Mouse (Mus musculus): ENCODE results near the gene Kif21b.
A peak's percentile ranks its signal among the peaks of the same experiment; 100 is the strongest.

The Kif21b gene

GRCm38 (mm10) chr1:136130107-136130506 is 1.1 kb upstream of the Kif21b start:
- no peak for DNase-seq

GRCm38 (mm10) chr1:136131603-136132291 is 558 bp downstream of the Kif21b start:
- DNase-seq: peak in 1 of 2 experiments; percentile 53

- DNase-seq: peak; percentile 81 to 86
Observed at GRCm38 (mm10) chr1:136132386-136133201, 1.4 kb downstream of the Kif21b start.

GRCm38 (mm10) chr1:136133570-136134240 is 2.5 kb downstream of the Kif21b start:
- DNase-seq: no peak

- DNase-seq: peak in 1 of 2 experiments; percentile 53
Observed at GRCm38 (mm10) chr1:136134547-136134946, 3.4 kb downstream of the Kif21b start.

- peak; percentile 80 to 92 for DNase-seq
Observed at GRCm38 (mm10) chr1:136135046-136135445, 3.9 kb downstream of the Kif21b start.

- DNase-seq: peak in 1 of 2 experiments; percentile 43
Observed at GRCm38 (mm10) chr1:136135777-136136444, 4.7 kb downstream of the Kif21b start.

GRCm38 (mm10) chr1:136136547-136136946 is 5.4 kb downstream of the Kif21b start:
- no peak for DNase-seq

- no peak for DNase-seq
Observed at GRCm38 (mm10) chr1:136137071-136137531, 5.9 kb downstream of the Kif21b start.

GRCm38 (mm10) chr1:136137575-136137974 is 6.4 kb downstream of the Kif21b start:
- peak in 1 of 2 experiments; percentile 62 for DNase-seq

- no peak for DNase-seq
Observed at GRCm38 (mm10) chr1:136138191-136138830, 7.1 kb downstream of the Kif21b start.

- DNase-seq: peak; percentile 74 to 84
Observed at GRCm38 (mm10) chr1:136139990-136140640, 8.9 kb downstream of the Kif21b start.

- DNase-seq: no peak
Observed at GRCm38 (mm10) chr1:136141176-136141950, 10.2 kb downstream of the Kif21b start.

- DNase-seq: no peak
Observed at GRCm38 (mm10) chr1:136142336-136142735, 11.1 kb downstream of the Kif21b start.

- no peak for DNase-seq
Observed at GRCm38 (mm10) chr1:136143514-136143913, 12.3 kb downstream of the Kif21b start.

GRCm38 (mm10) chr1:136149702-136150101 is 18.5 kb downstream of the Kif21b start:
- no peak for DNase-seq

GRCm38 (mm10) chr1:136151371-136151770 is 20.2 kb downstream of the Kif21b start:
- DNase-seq: no peak

- no peak for DNase-seq
Observed at GRCm38 (mm10) chr1:136156304-136156703, 25.1 kb downstream of the Kif21b start.

- DNase-seq: no peak
Observed at GRCm38 (mm10) chr1:136156951-136157350, 25.8 kb downstream of the Kif21b start.

- DNase-seq: no peak
Observed at GRCm38 (mm10) chr1:136159830-136160229, 28.6 kb downstream of the Kif21b start.

- DNase-seq: no peak
Observed at GRCm38 (mm10) chr1:136160297-136160696, 29.1 kb downstream of the Kif21b start.
